Mouse (Mus musculus): ENCODE data around the gene Ostm1.

- TF ChIP-seq CTCF (IDR thresholded peaks at IDR 0.05; ENCODE audit: low read depth, low read length) = no peak
- no peak for TF ChIP-seq TAL1 (conservative IDR thresholded peaks at IDR 0.05; ENCODE audit: low read depth, low read length)
- TF ChIP-seq GATA1 (IDR thresholded peaks at IDR 0.05; ENCODE audit: borderline replicate concordance, low read length) = no peak
- no peak for TF ChIP-seq POLR2AphosphoS5 (IDR thresholded peaks at IDR 0.05; ENCODE audit: insufficient replicate concordance, low read depth, low read length)
- no peak for TF ChIP-seq GATA2 (IDR thresholded peaks at IDR 0.05; ENCODE audit: borderline replicate concordance, low read depth, low read length)
Measured at GRCm38 (mm10) chr10:42630596-42631355, 47.2 kb downstream of the Ostm1 start.
